Mouse (Mus musculus): ENCODE measurements around the gene Cep162. TPM values are rescaled to one million over a fixed set of nuclear protein-coding genes. Genes with fewer than 3 reads are reported as not detected.

The Cep162 gene
- 1 to 10 TPM; 1.7 to 2.0 TPM for total RNA-seq (2021)
- long read RNA-seq, experiment 1, partial matches to known transcripts, result 1 of 1 reads
- long read RNA-seq, experiment 1, other reads (novel, unspliced or antisense), result 0 of 1 reads
- long read RNA-seq, experiment 2, partial matches to known transcripts, result 0 of 1 reads
- long read RNA-seq, experiment 2, other reads (novel, unspliced or antisense), result 1 of 1 reads

- peak; percentile 85 for DNase-seq
These were observed at the start of gene Cep162 for GRCm38 (mm10) chr9:87254903-87255695. Gene Cep162, minus strand, starts transcription at chr9:87255536.

GRCm38 (mm10) chr9:87303196-87303595 is 47.9 kb upstream of the Cep162 start:
- no peak for DNase-seq

- no peak for DNase-seq
These were observed 43.6 kb upstream of the Cep162 start for GRCm38 (mm10) chr9:87298900-87299299.

GRCm38 (mm10) chr9:87297522-87297921 is 42.2 kb upstream of the Cep162 start:
- DNase-seq, result peak; percentile 24

- no peak for DNase-seq
These were observed 327 bp upstream of the Cep162 start for GRCm38 (mm10) chr9:87255696-87256030.

- no peak for DNase-seq
These were observed 7.2 kb downstream of the Cep162 start for GRCm38 (mm10) chr9:87248118-87248517.

- no peak for DNase-seq
These were observed 7.7 kb downstream of the Cep162 start for GRCm38 (mm10) chr9:87247678-87248077.

- DNase-seq, result no peak
These were observed 42.1 kb downstream of the Cep162 start for GRCm38 (mm10) chr9:87213204-87213603.

- DNase-seq, result no peak
These were observed 44.5 kb downstream of the Cep162 start for GRCm38 (mm10) chr9:87210830-87211339.

GRCm38 (mm10) chr9:87202431-87202830 is 52.9 kb downstream of the Cep162 start:
- DNase-seq, result no peak

- DNase-seq, result no peak
These were observed 54.4 kb downstream of the Cep162 start for GRCm38 (mm10) chr9:87200919-87201318.

- DNase-seq, result no peak
These were observed 54.9 kb downstream of the Cep162 start for GRCm38 (mm10) chr9:87200426-87200825.

GRCm38 (mm10) chr9:87198036-87198435 is 57.3 kb downstream of the Cep162 start:
- DNase-seq, result no peak

GRCm38 (mm10) chr9:87197277-87197676 is 58.1 kb downstream of the Cep162 start:
- DNase-seq, result no peak

- DNase-seq, result no peak
These were observed 61.6 kb downstream of the Cep162 start for GRCm38 (mm10) chr9:87193721-87194120.

- DNase-seq, result no peak
These were observed 68.0 kb downstream of the Cep162 start for GRCm38 (mm10) chr9:87187336-87187735.

GRCm38 (mm10) chr9:87182231-87182630 is 73.1 kb downstream of the Cep162 start:
- DNase-seq, result no peak

- no peak for DNase-seq
These were observed 76.8 kb downstream of the Cep162 start for GRCm38 (mm10) chr9:87178534-87178933.

- DNase-seq, result no peak
These were observed 83.8 kb downstream of the Cep162 start for GRCm38 (mm10) chr9:87171517-87171916.

GRCm38 (mm10) chr9:87170891-87171290 is 84.4 kb downstream of the Cep162 start:
- no peak for DNase-seq

- no peak for DNase-seq
These were observed 86.2 kb downstream of the Cep162 start for GRCm38 (mm10) chr9:87169144-87169543.

GRCm38 (mm10) chr9:87168051-87168450 is 87.3 kb downstream of the Cep162 start:
- DNase-seq, result no peak

GRCm38 (mm10) chr9:87167001-87167830 is 88.1 kb downstream of the Cep162 start:
- DNase-seq, result no peak

Measured in gastrocnemius, postnatal 25 days (tissue).